Mouse (Mus musculus) E14TG2a.4 (cell line): ENCODE measurements around the gene Tgm4.

ENCODE experiments used
- H3K27me3 ChIP-seq: 2 replicates; pipeline ENCODE4 v1.6.1; 2014; ENCODE audit warnings: low read length, control low read depth; ENCODE audit not compliant: insufficient read depth
- H3K36me3 ChIP-seq: 2 replicates; pipeline ENCODE4 v1.6.1; 2014; ENCODE audit warnings: low read length, control low read depth; ENCODE audit not compliant: insufficient read depth
- H3K4me1 ChIP-seq: replicated peaks from 2 replicates; pipeline ENCODE4 v1.6.1; 2014; ENCODE audit warnings: low read depth, low read length, control low read depth
- H3K4me3 ChIP-seq: replicated peaks from 2 replicates; pipeline ENCODE4 v1.5.1; 2014; ENCODE audit warnings: mild to moderate bottlenecking, low read length
- H3K9me3 ChIP-seq: 2 replicates; pipeline ENCODE4 v1.6.1; 2014; ENCODE audit warnings: low read length, control low read depth
- CTCF ChIP-seq: conservative IDR thresholded peaks from 2 replicates; pipeline ENCODE4 v1.5.1; 2014; ENCODE audit warnings: low read length
- NANOG ChIP-seq: IDR thresholded peaks from 2 replicates; pipeline ENCODE4 v1.6.1; 2014; ENCODE audit warnings: borderline replicate concordance, low read length, mixed read lengths
- POU5F1 ChIP-seq: IDR thresholded peaks from 2 replicates; pipeline ENCODE4 v1.6.1; 2014; ENCODE audit warnings: low read length, borderline replicate concordance

Tgm4 gene

DNA sequence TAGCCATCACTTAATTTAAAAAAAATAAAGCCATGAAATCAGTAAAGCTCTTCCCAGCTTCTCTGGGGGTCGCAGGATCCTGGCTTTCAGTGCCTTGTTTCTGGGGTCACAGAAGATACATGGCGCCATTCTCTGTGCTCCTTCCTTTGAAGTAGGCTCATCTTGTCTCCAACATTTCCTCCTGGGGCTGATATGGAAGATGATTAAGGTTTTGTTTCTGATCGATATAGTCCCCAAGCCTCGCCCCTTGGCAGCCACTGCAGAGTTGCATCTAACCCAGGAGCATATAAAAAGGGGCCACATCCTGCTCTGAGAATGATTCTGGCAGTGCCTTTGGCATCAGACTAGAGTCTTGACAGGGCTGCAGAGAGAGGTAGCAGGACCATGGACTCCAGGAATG lies at the start of gene Tgm4:
Gene Tgm4 (plus strand): TSS at position 301 of the 400 bp plus-strand sequence.
- no peak for TF ChIP-seq POU5F1
- Histone ChIP-seq H3K27me3 (peaks cover 20% of the 10 kb centered on the region; the same call in 1 of the 2 replicates), H3K36me3 (no peaks in the 10 kb centered on the region), H3K4me3 (no peak within 1 kb of the TSS), H3K4me1 (no peaks in the 10 kb centered on the region), H3K9me3 (no peaks in the 10 kb centered on the region)

- TF ChIP-seq NANOG (no peak), POU5F1 (no peak), CTCF (no peak)
Measured at GRCm38 (mm10) chr9:122998406-122999192, 35.9 kb upstream of the Tgm4 start.

DNA sequence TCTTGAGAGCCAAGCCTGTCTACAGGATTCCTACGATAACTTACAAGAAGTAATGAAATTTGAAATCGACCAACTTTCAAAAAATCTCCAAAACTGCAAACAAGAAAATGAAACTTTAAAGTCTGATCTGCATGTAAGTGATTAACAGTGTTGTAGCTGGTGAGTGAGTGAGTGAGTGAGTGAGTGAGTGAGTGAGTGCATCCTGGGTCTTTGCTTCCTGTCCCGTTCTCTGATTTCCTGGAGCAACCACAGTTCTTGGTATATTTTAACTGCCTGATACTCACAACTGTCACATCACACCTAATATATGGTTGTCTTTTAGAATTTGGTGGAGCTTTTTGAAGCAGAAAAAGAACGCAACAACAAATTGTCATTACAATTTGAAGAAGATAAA lies 35.3 kb upstream of the Tgm4 start:
- Histone ChIP-seq H3K27me3 (no peaks in the 10 kb centered on the region), H3K9me3 (no peaks in the 10 kb centered on the region), H3K4me3 (no peak overlapping the region), H3K36me3 (peaks cover 99% of the 10 kb centered on the region), H3K4me1 (no peaks in the 10 kb centered on the region)
- TF ChIP-seq CTCF = no peak
- TF ChIP-seq POU5F1 = no peak
- TF ChIP-seq NANOG = no peak

More at GRCm38 (mm10) chr9:122998406-122999192, 35.9 kb upstream of the Tgm4 start:
- no peaks in the 10 kb centered on the region for H3K4me1 ChIP-seq
- H3K27me3 ChIP-seq = no peaks in the 10 kb centered on the region
- no peaks in the 10 kb centered on the region for H3K9me3 ChIP-seq
- H3K4me3 ChIP-seq = no peak overlapping the region
- H3K36me3 ChIP-seq = peaks cover 99% of the 10 kb centered on the region

DNA sequence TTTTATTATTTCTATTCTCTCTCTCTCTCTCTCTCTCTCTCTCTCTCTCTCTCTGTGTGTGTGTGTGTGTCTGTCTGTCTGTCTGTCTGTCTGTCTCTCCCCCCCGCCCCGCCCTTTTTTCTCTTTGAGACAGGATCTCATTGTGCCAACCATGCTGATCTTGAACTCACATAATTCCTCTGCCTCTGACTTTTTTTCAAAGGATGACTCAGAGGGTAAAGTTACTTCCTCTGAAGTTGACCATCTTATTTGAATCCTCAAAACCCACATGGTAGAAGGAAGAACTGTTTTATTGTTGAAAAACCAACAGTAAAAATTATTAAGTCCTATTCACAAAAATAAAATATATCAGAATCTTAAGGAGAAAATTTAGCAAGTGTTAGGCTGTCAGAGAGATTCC lies 29.8 kb upstream of the Tgm4 start:
- Histone ChIP-seq H3K4me1 (no peaks in the 10 kb centered on the region), H3K27me3 (no peaks in the 10 kb centered on the region), H3K9me3 (no peaks in the 10 kb centered on the region), H3K4me3 (no peak overlapping the region), H3K36me3 (peaks cover 99% of the 10 kb centered on the region)
- TF ChIP-seq CTCF = no peak
- no peak for TF ChIP-seq NANOG
- TF ChIP-seq POU5F1 = no peak

DNA sequence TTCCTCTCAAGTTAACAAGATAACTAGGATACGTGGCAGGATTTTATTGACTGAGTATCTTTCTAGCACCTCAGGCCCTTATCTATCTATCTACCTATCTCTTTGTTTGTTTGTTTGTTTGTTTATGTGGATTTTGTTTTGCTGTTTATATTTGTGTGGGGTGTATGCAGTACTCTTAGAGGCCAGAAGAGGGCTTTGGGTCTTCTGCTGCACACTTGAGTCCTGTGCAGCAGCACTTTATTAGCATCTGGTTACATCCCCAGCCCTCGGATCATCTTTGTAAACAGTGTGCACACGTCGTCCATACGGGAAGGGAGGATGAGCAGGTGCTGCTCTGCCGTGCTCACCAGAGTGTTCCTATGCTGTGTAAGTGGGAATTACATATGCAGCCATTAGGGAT lies 28.5 kb upstream of the Tgm4 start:
- Histone ChIP-seq H3K9me3 (no peaks in the 10 kb centered on the region), H3K4me3 (no peak overlapping the region), H3K27me3 (no peaks in the 10 kb centered on the region), H3K4me1 (no peaks in the 10 kb centered on the region), H3K36me3 (peaks cover 99% of the 10 kb centered on the region)
- TF ChIP-seq CTCF = peak; percentile 69
- TF ChIP-seq NANOG = no peak

DNA sequence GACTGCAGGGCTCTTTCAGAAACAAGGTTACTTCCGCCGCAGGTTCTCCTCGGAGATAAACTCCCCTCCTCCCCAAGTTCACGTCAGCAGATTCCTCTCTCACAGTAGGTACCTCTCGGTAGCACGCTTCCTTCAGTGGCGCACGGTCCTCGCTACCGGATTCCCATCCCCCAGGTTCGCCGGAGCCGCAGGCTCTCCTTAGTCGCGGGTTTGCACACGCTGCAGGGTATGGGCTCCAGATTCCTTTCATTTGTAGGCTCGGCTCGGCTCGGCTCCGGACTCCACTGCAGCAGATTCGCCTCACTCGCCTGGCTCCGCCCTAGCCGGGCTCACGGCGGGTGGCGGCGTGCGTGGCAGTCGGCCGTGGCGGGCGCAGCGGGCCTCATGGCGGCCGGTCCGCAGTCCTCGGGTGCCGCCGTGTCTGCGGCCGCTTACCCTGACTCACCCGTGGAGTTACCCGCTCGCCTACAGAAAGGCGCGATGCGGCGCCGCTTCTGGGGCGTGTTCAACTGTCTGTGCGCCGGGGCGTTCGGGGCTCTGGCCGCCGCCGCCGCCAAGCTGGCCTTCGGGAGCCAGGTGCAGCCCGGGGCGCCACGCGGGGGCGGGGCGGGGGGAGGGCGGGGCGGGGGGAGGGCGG lies 13.4 kb upstream of the Tgm4 start, which contains the start of gene Tmem42:
Gene Tmem42 (plus strand): TSS at position 332 of the 637 bp plus-strand sequence.
- TF ChIP-seq POU5F1 = no peak
- no peak for TF ChIP-seq CTCF
- TF ChIP-seq NANOG = no peak
- Histone ChIP-seq H3K36me3 (peaks cover 31% of the 10 kb centered on the region), H3K27me3 (peaks cover 17% of the 10 kb centered on the region), H3K4me1 (peaks cover 20% of the 10 kb centered on the region), H3K4me3 (peak within 1 kb of the TSS; percentile 86), H3K9me3 (no peaks in the 10 kb centered on the region)

- no peak for TF ChIP-seq NANOG
- TF ChIP-seq POU5F1 = no peak
- TF ChIP-seq CTCF = no peak
- Histone ChIP-seq H3K9me3 (no peaks in the 10 kb centered on the region), H3K4me3 (peak overlapping the region; percentile 41; the same call in 1 of the 2 replicates), H3K36me3 (peaks cover 24% of the 10 kb centered on the region), H3K27me3 (peaks cover 20% of the 10 kb centered on the region), H3K4me1 (peaks cover 20% of the 10 kb centered on the region)
Measured at GRCm38 (mm10) chr9:123021636-123022379, 12.7 kb upstream of the Tgm4 start.

- Histone ChIP-seq H3K36me3 (peaks cover 4% of the 10 kb centered on the region), H3K27me3 (peaks cover 20% of the 10 kb centered on the region), H3K4me1 (peaks cover 19% of the 10 kb centered on the region), H3K9me3 (no peaks in the 10 kb centered on the region), H3K4me3 (no peak overlapping the region)
- TF ChIP-seq POU5F1 (no peak), CTCF (no peak), NANOG (no peak)
Measured at GRCm38 (mm10) chr9:123024201-123024600, 10.3 kb upstream of the Tgm4 start.
